Mouse (Mus musculus) testis, adult 2 months (tissue): ENCODE measurements around the gene Klf5.

Experiments
- CTCF ChIP-seq: fragments of 200-500 bp; IDR thresholded peaks from 2 replicates; pipeline ENCODE4 v1.5.1; 2012; ENCODE audit warnings: low read depth, mild to moderate bottlenecking, inconsistent platforms, low read length, moderate library complexity; ENCODE audit not compliant: control insufficient read depth, insufficient read depth, insufficient replicate concordance
- POLR2A ChIP-seq: fragments of 200-500 bp; IDR thresholded peaks from 2 replicates; pipeline ENCODE4 v1.6.1; 2012; ENCODE audit warnings: low read depth, mild to moderate bottlenecking, inconsistent platforms, low read length, moderate library complexity; ENCODE audit not compliant: control insufficient read depth

DNA sequence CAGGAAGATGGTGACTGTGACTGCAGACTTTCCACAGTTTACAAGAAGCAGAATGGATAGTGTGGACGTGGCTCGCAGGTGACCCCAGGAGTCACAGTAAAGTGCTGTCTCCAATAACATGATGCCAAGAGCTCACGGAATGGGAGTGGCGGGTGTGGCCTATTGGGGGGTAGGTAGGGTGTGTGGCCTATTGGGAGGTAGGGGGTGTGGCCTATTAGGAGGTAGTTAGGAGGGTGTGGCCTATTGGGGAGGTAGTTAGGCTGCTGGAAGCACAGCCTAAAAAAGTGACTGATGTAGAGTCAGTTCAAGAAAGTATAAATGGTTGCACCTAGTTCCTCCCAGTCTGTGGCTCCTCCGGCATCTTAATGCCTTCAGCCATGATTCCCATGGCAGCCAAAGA, 22.2 kb downstream of the Klf5 start:
- TF ChIP-seq CTCF = no peak
- TF ChIP-seq POLR2A = no peak
